Mouse (Mus musculus): Measurements from ENCODE around the gene Phkb.
"Not testable (repeated sequence)": the region's sequence is repeated elsewhere in the genome, so short reads cannot be mapped to it uniquely, and the experiment has no call there.

Phkb gene

DNA sequence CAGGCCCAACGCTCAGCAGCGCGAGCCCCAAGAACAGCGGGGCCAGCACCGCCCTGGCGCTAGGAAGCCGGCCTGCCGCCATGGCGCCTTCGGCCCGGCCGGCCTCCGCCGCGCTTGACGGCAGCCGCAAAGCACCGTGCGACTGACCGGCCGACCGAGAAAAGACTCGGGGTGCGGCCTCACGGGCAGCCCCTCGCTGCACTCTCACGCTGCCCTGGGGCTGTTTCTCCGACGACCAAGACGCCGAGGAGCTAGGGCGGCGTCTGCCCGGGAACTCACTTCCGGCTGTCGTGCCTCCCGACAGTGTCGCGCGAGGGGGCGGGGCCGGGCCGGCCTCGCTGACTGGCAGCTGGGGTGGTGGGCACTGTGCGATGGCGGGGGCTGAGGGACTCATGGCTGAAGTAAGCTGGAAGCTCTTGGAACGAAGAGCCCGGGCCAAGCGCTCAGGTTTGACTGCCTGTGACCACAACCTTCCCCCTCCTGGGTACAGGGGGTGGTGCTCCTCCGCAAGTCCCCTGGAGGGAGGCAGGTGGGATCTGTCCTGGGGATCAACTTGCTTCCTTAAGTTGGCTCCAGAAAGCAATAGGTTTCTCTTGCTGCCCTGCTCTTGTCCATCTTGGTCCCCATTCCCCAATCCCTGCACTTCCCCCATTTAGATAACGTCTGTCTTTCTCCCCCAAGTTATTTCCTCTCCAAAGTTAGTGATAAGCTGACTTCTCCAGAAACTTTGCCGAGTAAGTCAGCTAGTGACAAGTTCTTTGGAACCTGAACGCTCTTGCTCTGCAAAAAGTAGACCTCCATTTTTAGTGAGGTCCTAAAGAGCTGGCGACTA is at the start of gene Phkb, which contains the start of gene Itfg1:
TSS of gene Phkb (plus strand) at position 303 of the 832 bp plus-strand sequence.
TSS of gene Itfg1 (minus strand) at position 265 of the 832 bp plus-strand sequence.
- DNase-seq (ENCODE audit: low read depth in 1 of 2, low spot score in 2 of 2) = peak; percentile 61 to 83

DNA sequence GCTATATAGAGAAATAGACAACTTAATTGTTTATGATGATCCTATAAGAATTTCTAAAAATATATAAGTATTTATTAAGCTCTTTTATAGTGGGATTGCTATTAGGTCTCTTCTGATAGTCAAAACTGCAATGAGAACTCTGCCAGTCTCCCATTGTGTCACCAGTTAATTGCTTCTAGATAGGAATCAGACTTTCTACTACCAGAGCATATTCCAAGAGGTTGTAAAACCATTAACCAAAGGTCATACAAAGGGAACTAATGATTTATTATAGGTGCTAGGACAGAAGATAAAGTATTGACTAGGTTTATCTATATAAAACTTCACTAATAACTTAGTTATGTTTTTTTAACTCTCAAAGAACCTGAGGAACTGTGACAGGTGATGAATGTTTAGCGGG is 44.4 kb upstream of the Phkb start:
- not testable (repeated sequence) for DNase-seq (ENCODE audit: low read depth in 1 of 2, low spot score in 2 of 2)

DNA sequence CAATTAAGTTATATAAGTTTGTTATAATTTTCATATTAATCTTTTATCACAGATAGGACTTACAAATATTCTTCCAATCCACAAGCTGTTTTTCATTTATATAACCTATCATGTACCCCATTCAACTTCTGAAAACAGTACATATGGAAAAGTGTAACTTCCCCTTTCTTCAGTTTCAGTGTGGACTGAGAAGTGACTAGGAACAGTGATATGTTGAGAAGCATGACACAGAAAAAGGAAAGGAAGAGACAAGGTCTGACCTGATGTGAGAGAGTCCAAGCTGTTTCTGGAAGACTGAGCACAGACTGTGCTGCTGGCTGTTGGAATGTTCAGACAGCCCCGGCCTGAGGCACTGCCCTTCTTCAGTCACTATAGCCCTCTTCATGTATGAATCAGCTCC is 40.6 kb upstream of the Phkb start:
- DNase-seq (ENCODE audit: low read depth in 1 of 2, low spot score in 2 of 2) = no peak

DNA sequence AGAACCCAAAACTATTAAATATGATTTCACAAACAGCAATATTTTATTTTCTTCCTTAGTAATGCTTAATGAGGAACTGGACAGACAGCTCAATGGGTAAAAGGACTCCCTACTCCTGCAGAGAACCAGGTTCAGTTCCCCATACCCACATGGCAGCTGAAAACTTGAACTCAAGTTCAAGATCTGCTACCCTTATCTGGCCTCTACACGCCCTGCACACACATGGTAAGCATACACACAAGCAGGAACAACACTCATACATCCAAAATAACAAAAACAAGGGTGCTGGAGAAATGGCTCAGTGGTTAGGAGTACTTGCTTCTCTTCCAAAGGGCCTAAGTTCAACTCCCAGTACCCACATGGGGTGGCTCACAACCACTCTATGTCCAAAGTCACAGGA is 39.4 kb upstream of the Phkb start:
- no peak for DNase-seq (ENCODE audit: low read depth in 1 of 2, low spot score in 2 of 2)

DNA sequence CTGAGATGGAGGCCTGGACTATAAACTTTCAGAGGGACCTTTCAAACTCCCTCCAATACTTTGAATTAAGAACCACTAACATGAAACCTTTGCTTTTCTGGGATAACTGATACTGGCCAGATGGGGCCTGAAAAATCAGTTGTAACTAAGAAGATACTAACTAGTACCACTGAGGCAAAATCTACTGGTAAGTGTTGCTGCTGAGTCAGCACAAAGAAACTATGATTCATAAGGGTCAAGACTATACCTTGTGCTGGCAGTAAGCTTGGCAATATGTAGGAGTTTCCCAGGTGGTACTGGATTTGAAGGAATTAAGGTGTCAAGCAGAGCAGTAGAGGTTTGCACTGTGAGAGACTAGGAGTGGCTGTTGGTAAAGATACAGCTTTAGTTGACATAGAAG is 27.1 kb upstream of the Phkb start:
- DNase-seq (ENCODE audit: low read depth in 1 of 2, low spot score in 2 of 2) = no peak

DNA sequence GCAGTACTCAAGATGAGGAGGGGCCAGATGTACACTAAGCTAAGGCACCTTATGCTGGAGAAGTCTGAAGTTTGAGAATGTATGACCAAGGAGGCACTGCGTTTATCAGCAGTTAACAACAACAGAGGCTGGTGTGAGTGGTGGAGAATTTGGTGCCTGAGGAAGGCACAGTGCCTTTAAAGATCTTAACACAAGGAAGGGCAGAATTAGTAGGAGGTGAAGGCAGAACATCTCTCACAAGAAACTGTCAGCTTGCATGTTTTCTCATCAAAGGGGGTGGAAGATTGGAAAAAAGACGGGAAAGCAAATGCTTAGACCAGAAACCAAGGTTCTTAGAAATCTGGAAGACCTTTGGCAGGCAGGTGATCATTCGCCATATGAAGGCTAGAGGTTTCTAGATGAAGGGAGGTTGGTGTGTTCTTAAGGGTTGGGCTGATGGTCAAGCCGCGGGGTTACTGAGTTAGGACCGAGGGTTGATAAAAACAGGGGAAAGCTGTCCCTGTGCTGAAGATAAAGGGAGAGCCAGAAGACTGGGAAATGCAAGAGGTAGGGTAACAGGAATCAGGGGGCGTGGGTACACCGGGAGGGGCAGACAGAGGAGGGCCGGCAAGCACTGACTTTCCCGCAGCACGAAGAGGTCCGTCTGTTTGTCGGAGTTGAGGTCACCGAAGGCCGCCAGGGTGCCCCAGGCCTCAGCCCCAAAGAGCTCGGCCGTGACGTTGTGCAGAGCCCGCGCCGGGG is 673 bp upstream of the Phkb start:
- DNase-seq (ENCODE audit: low read depth in 1 of 2, low spot score in 2 of 2) = no peak

DNA sequence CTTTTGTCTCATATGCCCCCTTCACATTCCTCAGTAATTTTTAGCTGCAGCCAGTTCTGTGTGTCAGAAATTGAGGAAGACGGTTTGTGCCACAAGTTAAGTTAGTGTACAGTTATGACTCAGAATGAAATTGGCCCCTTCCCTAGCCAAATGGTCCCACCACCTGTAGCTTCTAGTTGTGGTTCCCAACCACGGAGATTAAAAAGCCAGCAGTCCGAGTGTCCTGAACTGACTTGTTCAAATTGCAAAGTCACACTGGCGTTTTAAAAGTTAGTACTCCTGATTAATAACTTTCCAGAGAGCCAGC is 683 bp downstream of the Phkb start:
- no peak for DNase-seq (ENCODE audit: low read depth in 1 of 2, low spot score in 2 of 2)

DNA sequence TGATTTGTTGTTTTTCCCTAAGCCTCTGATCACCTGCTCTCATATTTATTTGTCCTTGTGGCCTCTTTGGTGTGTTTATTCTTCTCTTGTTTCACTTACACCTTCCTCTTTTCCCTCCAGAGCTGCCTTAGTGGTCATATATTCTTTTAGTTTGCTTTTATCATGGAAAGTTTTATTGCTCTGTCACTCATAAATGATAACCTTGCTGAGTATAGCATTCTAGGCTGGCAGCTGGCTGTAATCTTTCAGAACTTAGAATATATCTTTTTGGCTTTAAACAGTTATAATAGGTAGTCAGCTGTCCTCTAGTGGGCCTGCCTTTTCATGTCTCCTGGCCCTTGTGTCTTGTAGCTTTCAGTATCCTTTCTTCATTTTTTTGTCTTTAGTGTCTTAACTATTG is 5.1 kb downstream of the Phkb start:
- no peak for DNase-seq (ENCODE audit: low read depth in 1 of 2, low spot score in 2 of 2)

DNA sequence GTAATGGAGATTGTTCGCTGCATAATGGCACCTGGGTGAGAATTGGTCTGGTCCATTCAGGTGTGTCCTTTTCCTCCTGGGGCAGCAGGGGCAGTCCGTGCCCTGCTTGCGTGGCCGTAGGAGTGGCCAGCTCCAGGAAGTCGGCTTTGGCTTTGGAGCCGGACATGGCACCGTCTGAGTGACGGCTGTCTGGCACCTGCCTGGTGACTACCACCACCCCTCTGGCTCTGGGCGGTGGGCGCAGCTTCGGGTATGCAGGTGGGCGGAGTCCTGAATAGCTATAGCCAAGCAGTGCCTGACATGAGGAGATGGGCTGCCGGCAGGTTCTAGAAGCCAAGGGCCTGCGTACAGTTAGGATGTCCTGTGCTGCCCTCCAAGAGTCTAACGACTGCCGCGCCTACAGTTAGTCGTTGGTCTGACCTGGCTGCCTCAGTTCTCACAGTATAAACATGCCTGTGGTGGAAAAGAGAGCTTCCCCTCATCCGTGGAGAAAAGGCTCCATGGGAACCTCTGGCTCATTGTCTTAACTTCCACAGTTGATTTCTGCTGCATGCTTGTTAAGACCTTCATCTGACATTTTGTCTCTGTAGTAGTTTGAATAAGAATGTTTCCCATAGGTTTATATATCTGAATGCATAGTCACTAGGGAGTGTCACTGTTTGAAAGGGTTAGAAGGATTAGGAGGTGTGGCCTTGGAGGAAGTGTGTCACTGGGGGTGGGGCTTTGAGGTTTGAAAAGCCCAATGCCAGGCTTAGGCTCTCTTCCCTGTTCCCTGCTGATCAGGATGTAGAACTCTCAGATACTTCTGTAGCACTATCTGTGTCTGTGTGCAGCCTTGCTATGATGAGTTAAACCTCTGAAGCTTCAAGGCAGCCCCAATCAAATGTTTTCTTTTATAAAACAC is 13.7 kb downstream of the Phkb start:
- no peak for DNase-seq (ENCODE audit: low read depth in 1 of 2, low spot score in 2 of 2)

DNA sequence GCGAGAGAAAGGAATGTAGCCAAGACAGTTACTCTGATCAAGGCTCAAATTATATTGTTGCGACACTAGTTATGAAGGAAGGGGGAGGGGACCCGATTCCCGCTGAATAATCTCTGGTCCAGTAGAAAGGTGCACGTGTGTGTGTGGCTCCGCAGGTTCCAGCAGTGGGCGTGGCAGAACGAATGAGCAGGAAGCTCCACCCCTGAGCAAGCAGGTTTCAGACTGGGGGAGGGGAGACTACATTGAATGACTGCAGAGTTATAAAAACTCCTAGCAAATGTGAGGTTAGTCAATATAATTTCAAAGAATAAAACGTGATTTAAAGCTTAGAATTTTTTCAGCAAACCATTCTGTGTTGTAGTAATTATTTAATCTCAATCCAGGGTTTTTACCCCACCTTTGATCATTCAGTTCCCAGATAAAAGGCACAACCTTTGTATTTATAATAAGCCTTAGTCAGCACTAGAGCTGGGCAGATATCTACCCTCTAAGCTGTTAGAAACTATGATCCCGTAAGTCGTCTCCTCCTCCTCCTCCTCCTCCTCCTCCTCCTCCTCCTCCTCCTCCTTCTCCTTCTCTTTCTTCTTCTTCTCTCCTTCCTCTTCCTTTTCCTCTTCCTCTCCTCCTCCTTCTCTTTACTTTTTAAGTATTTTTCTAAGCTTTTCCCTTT is 16.6 kb downstream of the Phkb start:
- DNase-seq (ENCODE audit: low read depth in 1 of 2, low spot score in 2 of 2) = not testable (repeated sequence)

DNA sequence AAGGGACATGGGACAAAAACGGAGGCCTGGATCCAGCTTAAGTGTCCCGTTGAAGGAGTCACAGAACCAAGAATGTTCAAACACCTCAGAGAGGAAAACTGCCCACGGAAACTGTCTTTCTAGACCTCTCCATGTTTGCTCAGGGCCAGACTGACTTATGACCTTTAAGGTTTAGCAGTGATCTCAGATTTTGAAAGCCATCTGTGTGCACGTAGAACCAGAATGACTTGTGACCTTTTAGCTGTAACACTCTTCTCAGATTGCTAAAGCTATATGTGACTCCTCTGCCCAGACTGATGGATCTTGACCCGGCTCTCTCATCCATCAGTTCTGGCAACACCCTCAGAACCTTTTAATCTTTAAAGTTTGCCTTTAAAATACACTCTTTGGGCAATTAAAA is 19.9 kb downstream of the Phkb start:
- no peak for DNase-seq (ENCODE audit: low read depth in 1 of 2, low spot score in 2 of 2)

DNA sequence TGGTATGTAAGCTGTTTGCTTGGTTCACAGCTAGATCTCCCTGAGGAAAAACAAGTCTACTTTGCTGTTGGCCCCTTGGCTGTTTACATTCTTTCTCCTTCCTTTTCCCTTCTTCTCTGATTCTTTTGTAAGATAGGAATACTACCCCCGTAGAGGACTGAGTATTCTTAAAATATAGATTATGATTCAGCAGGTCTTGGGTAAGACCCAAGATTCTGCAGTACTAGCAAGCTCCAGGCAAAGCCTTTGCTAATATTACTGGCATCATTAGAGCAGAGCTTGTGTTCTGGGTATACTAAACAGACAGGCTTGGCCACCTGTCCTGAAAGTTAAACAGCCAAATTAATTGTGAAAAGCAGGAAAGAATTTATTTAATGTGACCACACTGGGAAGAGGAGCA is 21.6 kb downstream of the Phkb start:
- DNase-seq (ENCODE audit: low read depth in 1 of 2, low spot score in 2 of 2) = no peak

DNA sequence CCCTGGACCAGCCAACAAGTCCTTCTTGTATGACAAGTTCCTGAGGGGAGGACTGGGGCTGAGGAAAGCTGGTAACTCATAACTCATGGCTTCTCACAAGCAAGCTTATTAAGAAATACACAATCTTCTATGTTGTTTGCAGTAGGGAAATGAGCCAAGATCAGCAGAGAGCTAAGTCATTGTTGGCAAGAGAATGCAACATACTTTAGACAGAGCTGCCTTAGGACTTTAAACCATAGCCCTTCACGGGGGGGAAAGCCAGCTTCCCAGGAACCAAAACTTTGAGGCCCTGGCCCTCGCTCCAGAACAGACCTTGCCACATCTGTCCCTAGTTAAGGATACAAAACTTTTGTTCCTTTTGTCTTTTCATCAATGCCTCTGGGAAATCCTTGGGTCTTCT is 30.9 kb downstream of the Phkb start:
- DNase-seq (ENCODE audit: low read depth in 1 of 2, low spot score in 2 of 2) = no peak

DNA sequence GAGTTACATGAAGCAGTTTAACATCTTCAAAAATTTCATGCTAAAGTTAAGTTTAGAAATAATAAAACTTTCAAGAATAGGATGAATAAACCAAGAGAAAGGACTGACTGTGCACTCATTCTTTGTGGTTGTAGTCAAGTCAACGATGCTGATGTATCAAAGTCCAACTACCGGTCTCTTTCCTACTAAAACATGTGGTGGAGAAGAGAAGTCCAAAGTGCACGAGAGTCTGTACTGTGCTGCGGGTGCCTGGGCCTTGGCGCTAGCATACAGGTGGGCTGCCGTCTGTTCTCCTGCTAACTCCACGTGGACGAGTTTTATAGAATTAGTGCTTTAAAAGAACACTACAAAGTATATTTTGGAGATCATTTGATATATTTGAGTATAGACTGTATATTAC is 37.2 kb downstream of the Phkb start:
- no peak for DNase-seq (ENCODE audit: low read depth in 1 of 2, low spot score in 2 of 2)

DNA sequence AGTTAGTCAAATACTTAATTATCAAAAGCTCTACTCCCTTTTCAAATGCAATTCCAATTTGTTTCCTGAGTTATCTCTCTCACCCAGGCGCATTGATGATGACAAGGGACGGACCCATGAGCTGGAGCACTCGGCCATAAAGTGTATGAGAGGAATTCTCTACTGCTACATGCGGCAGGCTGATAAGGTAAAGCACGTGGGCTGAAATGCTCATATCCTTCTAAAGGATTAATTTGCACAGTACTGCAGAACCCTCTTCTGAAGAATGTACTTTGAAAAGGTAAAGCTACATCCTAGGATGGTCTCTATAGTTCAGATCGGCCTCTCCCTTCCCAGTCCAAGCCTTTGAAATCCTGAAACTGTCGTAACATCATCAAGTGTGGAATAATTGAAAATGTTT is 38.9 kb downstream of the Phkb start:
- no peak for DNase-seq (ENCODE audit: low read depth in 1 of 2, low spot score in 2 of 2)

DNA sequence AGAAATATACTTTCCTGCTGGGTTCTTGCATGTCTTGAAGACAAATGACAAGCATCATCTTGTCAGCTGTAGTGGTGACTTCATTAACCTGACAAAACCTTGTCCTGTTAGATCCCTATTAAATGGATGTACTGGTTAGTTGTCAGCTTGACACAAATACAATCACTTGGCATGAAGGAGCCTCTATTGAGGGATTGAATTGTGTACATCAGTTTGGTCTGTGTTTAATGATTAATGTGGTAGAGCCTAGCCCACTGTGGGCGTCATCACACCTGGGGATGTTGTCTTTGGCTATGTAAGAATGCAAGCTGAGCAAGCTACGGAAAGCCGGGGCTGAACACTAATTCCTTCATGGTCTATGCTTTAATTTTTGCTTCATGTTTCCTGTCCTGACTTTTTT is 44.1 kb downstream of the Phkb start:
- DNase-seq (ENCODE audit: low read depth in 1 of 2, low spot score in 2 of 2) = no peak

DNA sequence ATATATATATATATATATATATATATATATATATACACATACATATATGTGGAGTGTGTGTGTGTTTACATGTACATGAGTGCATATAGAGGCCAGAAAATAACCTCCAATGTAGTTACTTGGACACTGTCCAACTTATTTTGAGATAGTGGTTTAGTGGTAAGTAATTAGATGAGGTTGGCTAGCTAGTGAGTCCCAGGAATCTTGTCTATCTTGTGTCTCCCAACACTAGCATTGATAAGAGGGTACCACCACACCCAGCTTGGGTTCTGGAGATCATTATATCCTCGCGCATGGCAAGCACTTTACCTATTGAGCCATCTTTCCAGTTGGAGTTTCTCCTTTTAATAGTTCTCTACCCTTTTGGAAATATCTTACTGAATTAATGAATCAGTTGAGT is 56.9 kb downstream of the Phkb start:
- no peak for DNase-seq (ENCODE audit: low read depth in 1 of 2, low spot score in 2 of 2)

DNA sequence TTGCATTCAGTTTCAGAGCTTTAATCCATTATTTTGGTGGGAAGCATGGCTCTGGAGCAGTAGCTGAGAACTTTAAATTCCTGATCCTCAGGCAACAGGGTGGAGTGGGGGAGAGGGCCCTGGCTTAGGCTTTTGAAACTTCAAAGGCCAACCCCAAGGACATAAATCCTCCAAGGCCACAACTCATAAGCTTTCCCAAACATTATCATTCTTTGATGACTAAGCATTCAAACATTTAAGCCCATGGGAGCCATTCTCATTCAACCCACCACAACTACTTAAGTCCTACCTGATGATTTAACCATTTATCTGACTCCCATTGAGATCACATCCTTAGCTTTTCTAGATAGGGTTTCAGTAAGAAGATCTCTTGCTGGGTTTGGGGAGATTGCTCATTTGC is 84.2 kb downstream of the Phkb start:
- DNase-seq (ENCODE audit: low read depth in 1 of 2, low spot score in 2 of 2) = no peak

DNA sequence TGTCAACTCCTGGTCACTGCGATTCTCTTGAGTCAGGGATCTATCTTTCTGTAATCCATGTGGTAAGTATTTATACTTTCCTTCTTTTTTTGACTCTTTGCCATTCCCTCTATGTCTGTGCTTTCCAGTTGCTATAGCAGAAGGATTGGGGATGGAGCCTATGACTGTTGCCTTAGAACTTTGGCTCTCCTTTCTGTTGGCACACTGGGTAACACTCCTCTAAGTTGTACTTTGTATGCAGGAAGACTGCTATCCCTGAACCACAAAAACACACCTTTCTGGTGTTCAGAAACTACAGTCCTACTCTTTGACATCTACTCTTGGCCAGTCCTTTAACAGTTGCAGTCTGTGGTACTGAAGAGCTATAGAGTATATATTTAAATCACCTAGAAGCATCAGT is 84.8 kb downstream of the Phkb start:
- no peak for DNase-seq (ENCODE audit: low read depth in 1 of 2, low spot score in 2 of 2)

DNA sequence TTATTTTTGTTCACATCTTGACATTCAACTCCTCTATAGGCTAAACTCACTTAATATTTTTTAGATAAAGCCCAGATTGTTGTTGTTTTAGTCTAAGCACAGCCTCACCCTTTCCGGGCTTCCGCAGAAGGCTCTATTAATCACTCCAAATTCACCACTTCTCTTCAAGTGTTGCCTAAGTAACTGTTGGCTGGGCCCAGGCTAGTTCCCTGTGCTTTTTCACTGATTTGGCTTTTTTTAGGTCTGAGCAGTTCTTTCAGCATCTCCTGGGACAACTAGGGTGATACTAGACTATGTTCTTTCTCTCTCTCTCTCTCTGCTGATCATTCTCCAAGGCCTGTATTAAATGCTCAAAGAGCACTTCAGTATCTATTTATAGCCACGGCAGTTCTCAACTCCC is 85.3 kb downstream of the Phkb start:
- DNase-seq (ENCODE audit: low read depth in 1 of 2, low spot score in 2 of 2) = no peak

DNA sequence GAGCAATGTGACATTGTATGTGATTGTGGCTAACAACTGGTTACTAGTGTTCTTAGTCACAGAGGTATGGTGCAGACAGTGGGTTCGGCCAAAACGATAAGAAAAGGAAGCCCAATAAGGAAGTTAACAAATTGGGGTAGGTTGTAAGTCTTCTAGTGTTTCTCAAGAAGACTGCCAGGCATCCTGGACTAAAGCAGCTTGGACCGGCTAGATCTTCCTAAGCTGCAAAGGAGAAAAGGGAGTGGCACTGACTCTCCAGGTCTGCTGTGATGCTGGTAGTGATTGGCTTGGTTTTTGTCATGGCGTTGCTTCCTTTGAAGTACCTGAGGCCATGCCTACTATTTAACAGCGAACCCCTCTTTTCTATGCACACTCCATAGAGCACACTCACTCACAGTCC is 95.4 kb downstream of the Phkb start:
- DNase-seq (ENCODE audit: low read depth in 1 of 2, low spot score in 2 of 2) = no peak
